Mouse (Mus musculus) layer of hippocampus, adult 2 months (tissue): ENCODE measurements around the gene Top3a. TPM values are rescaled to one million over a fixed set of nuclear protein-coding genes. Genes with fewer than 3 reads are reported as not detected.
"Not testable (repeated sequence)": the region's sequence is repeated elsewhere in the genome, so short reads cannot be mapped to it uniquely, and the experiment has no call there.

ENCODE experiments used
- DNase-seq, 2 experiments: peaks; one replicate each; pipeline ENCODE4 v3.0.0; 2022; ENCODE audit warnings: low spot score in 2 of 2
- H3K27ac ChIP-seq: fragments of 200-600 bp; 2 replicates; pipeline ENCODE4 v1.8.1; 2022
- H3K4me3 ChIP-seq: fragments of 200-600 bp; 2 replicates; pipeline ENCODE4 v1.8.1; 2022; ENCODE audit warnings: mild to moderate bottlenecking
- CTCF ChIP-seq: fragments of 200-600 bp; conservative IDR thresholded peaks from 2 replicates; pipeline ENCODE4 v1.8.1; 2022; ENCODE audit warnings: antibody characterized with exemption, mild to moderate bottlenecking, moderate library complexity
- long read RNA-seq, 2 experiments: library from polyadenylated mRNA; stranded (forward); transcript quantifications; one replicate each; pipeline ENCODE4 v2.0.0; 2021; ENCODE audit warnings: borderline mapping rate in 2 of 2
- total RNA-seq, 2 experiments: library from RNA; stranded (reverse); gene quantifications; 2 replicates each; pipeline ENCODE4 v1.2.3; 2021

The Top3a gene
- total RNA-seq: 1 to 10 TPM; 6.6 to 8.5 TPM
- long read RNA-seq, experiment 1, partial matches to known transcripts: 1 of 5 reads
- long read RNA-seq, experiment 1, other reads (novel, unspliced or antisense): 2 of 5 reads
- long read RNA-seq, experiment 2, partial matches to known transcripts: 1 of 7 reads
- long read RNA-seq, experiment 2, other reads (novel, unspliced or antisense): 3 of 7 reads

DNA sequence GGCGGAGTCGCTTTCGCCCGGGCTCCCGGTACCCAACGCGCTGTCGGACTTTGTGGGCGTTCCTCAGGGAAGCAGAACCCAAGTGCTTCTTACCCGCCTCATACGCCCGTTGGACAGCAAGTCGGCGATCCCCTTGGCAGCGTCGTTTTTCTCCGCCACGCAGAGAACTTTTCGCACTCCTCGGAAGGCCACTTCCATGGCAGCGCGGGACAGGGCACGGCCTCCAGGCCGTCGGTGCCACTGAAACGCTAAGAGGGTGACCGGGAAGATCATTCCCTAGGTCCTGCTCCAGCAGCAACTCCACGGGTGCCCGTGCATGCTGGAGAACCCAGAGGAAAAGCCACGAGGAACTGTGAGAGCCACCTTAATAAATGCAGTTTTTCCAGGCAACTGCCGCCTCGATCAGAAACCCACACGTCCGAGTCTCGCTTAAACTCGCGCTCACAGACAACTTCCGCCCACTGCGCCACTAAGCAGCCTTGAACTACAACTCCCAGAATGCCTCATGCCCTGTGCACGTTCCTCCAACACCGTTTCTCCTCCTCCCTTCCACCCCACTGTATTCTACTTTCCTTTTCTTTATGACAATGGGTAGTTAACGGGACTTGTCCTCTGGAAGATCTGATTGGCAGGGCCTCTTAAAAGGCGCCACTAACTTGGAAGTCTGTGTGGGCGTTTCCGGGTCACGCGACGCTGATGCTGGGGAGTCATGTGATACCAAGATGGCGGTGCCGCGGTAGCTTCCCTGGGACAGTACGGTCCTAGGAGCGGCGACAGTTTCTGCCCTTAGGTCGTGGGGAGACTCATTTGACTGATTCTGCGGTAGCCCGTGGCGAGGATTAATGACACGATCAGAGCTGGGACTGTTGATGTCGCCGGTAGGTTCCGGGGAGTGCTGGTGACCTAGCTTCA, at the start of gene Top3a, which contains the start of gene Smcr8:
Gene Top3a (minus strand): TSS at position 537 of the 912 bp plus-strand sequence.
Gene Smcr8 (plus strand): TSS at position 696 of the 912 bp plus-strand sequence.
- peak within 1 kb of the TSS; percentile 93 for H3K4me3 ChIP-seq
- H3K27ac ChIP-seq: peak within 1 kb of the TSS; percentile 96
- TF ChIP-seq CTCF: no peak
- DNase-seq: peak; percentile 83 to 89

DNA sequence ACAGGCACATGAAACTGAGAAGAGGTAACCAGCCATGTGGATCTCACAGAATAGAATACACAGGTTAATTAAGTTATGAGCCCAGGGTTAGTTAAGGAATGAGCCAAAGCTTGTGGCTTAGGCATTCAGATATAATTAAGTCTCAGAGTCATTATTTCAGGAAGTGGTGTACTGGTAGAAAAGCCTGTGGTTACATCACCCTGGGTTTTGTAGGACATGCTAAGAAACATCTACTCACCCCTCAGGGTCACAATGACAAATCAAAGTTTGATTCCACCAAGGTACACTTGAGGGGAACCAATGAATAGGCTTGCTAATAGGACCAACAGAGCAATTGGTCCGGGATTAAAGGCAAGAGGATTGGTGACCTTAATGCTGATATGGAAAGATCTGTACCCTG, 49.5 kb upstream of the Top3a start:
- TF ChIP-seq CTCF: no peak
- no peak for DNase-seq
- H3K4me3 ChIP-seq: no peak overlapping the region
- H3K27ac ChIP-seq: no peak overlapping the region

- no peak for TF ChIP-seq CTCF
- Histone ChIP-seq H3K27ac (no peak overlapping the region), H3K4me3 (no peak overlapping the region)
- DNase-seq: no peak
Measured at GRCm38 (mm10) chr11:60825191-60825590, 48.0 kb upstream of the Top3a start.

DNA sequence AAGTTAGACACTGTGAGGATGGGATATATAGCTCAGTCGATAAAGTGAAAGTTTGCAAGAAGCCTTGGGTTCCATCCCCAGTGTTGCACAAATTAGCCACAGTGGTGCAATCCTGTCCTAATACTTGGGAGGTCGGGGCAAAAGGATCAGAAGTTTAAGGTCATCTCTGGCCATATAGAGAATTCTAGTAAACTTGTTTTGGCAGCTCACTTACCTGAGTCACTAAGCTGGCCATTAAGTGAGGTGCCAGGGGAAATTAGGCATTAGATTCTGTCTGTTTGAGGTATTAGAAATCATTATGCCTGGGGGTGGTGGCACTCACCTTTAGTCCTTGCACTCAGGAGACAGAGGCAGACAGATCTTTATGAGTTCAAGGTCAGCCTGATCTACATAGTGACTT, 46.6 kb upstream of the Top3a start:
- TF ChIP-seq CTCF: no peak
- no peak overlapping the region for H3K27ac ChIP-seq
- no peak overlapping the region for H3K4me3 ChIP-seq
- DNase-seq: no peak

- no peak for TF ChIP-seq CTCF
- Histone ChIP-seq H3K4me3 (no peak overlapping the region), H3K27ac (no peak overlapping the region)
- DNase-seq: no peak
Measured at GRCm38 (mm10) chr11:60816398-60816797, 39.2 kb upstream of the Top3a start.

DNA sequence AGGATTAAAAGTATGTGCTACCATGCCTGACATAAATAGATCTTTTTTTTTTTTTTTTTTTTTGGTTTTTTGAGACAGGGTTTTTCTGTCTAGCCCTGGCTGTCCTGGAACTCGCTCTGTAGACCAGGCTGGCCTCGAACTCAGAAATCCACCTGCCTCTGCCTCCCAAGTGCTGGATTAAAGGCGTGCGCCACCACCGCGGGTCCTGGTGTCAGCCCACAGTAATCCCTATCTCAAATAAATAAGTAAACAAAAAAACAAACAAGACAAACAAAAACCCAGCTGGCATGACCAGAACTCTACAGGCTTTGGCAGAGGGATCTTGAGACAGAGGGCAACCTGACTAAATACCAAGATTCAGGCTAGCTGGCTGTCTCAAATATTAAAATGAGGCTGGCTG, 34.5 kb upstream of the Top3a start, which contains the start of gene Shmt1:
Gene Shmt1 (minus strand): TSS at position 101 of the 400 bp plus-strand sequence.
- not testable (repeated sequence) for H3K27ac ChIP-seq, DNase-seq
- peak within 1 kb of the TSS; percentile 67 for H3K4me3 ChIP-seq

DNA sequence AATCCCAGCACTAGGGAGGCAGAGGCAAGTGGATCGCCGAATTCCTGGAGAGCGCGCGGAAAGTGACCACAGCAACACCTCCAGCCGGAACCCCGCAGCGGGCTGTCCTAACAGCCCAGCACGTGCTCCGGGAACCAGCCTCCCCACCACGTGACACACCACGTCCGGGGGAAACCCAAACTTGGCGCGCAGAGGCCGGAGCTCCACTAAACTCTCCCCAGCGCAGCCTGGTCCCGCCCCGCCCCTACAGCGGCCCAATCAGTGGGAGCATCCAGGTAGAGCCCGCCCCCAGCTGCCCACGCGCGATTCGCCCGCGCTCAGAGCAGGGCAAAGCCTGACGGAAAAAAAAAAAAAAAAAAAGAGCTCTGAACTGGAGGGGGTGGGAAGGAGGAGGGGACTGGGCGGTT, 33.9 kb upstream of the Top3a start:
- TF ChIP-seq CTCF: no peak
- Histone ChIP-seq H3K4me3 (peak overlapping the region; percentile 67), H3K27ac (no peak overlapping the region)
- peak; percentile 92 to 93 for DNase-seq

- TF ChIP-seq CTCF: no peak
- Histone ChIP-seq H3K4me3 (peak overlapping the region; percentile 67), H3K27ac (no peak overlapping the region)
- DNase-seq: no peak
Measured at GRCm38 (mm10) chr11:60810046-60810965, 33.1 kb upstream of the Top3a start.

GRCm38 (mm10) chr11:60809546-60809945, 32.4 kb upstream of the Top3a start:
- no peak overlapping the region for H3K4me3 ChIP-seq
- H3K27ac ChIP-seq: no peak overlapping the region
- TF ChIP-seq CTCF: no peak
- no peak for DNase-seq

DNA sequence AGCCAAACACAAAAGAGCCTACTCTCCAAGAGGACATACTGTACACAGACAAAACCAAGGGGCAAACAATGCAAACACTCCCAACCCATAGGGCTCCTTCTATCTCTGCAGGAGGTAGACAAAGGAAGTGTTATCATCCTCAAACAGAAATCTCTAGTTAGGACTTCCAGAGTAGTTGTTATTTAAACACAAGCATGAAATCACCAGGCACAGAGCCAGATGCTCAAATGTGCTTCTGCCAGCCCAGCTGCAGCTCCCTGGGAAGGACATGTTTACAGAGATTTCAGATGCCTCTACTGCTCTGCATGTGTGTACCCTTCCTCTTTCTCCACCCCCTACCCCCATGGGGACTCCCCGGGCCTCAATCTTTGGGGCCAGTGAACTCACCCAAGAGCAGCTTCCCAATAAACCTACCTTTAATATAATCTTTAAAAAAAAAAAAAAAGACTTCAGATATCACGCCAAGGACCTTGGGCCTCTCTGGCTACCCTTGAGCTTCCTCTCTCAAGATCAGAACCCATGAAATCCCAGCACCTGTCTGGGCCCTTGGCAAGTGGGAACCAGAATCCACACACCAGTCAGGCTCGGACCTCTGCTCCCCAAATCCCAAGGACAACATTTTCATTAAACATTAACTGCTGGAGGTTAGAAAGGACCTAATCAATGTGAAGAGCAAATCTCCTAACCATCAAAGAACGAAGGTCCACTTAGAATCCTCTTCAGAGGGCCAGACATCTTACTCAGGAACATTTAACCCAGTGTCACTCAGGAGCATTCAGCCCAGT, 31.3 kb upstream of the Top3a start:
- DNase-seq: peak; percentile 39
- TF ChIP-seq CTCF: no peak
- H3K4me3 ChIP-seq: no peak overlapping the region
- H3K27ac ChIP-seq: peak overlapping the region; percentile 32; the same call in 1 of the 2 replicates

- Histone ChIP-seq H3K27ac (no peak overlapping the region), H3K4me3 (no peak overlapping the region)
- no peak for DNase-seq
- no peak for TF ChIP-seq CTCF
Measured at GRCm38 (mm10) chr11:60800892-60801291, 23.7 kb upstream of the Top3a start.

DNA sequence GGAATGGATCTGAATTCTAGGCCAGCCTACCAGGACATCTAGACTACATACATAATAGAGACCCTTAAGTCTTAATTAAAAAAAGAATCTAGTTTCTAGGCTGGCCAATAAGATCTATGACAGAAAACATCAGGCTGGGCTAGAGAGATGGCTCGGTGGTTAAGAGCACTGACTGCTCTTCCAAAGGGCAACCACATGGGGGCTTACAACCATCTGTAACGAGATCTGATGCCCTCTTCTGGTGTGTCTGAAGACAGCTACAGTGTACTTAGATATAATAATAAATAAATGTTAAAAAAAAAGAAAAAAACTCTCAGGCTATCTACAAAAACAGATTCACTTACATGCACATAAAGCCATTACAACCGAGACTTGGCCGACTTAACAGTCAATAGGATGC, 22.8 kb upstream of the Top3a start:
- H3K27ac ChIP-seq: no peak overlapping the region
- peak; percentile 61 for TF ChIP-seq CTCF
- no peak for DNase-seq
- H3K4me3 ChIP-seq: no peak overlapping the region
